Mouse (Mus musculus): Measurements from ENCODE around the gene Abhd11.

DNA sequence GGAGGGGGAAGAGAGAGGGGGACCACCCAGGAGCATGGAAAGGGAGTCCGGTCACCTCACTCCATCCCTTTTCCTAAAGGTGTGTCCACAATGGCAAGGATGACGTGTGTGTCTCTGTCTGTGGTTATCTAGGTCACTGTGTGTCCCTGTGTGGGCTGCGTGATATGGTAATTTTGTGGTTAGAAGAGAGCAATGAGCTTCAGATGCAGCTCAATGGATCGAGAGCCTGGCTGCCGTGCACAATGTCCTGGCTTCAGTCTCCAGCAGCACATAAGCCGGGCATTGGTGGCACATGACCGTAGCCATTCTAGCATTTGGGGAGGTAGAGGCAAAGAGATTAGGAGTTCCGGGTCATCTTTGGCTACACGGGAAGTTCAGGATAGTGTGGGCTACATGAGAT is 30.6 kb downstream of the Abhd11 start:
- TF ChIP-seq POLR2A (IDR thresholded peaks at IDR 0.05; ENCODE audit: insufficient read depth, low read depth, low read length) (no peak), CTCF (IDR thresholded peaks at IDR 0.05) (no peak), EP300 (IDR thresholded peaks at IDR 0.05; ENCODE audit: insufficient read depth, low read depth, low read length) (no peak)

All from heart, adult 2 months (tissue).